Mouse (Mus musculus): ENCODE measurements around the gene Sema6d. TPM values are rescaled to one million over a fixed set of nuclear protein-coding genes. Genes with fewer than 3 reads are reported as not detected.
A peak's percentile ranks its signal among the peaks of the same experiment; 100 is the strongest.

Gene Sema6d
- polyA plus RNA-seq, 1 experiment from 2014 or later = 16.5 TPM

- 0 out of 2 replicates have a peak, but pooled peaks cover 4% of the 10 kb centered on the region for H3K4me1 ChIP-seq (replicated peaks)
- no peak overlapping the region for H3K4me2 ChIP-seq
- no peaks in the 10 kb centered on the region for H3K27me3 ChIP-seq
- H3K4me3 ChIP-seq = no peak overlapping the region
- no peak overlapping the region for H3K9ac ChIP-seq
- WGBS = 68% methylated on average over 2 of the region's 2 CpGs
- no peak for ATAC-seq (replicated peaks; ENCODE audit: insufficient number of reproducible peaks, insufficient read depth, low FRiP score, low read depth)
- no peaks in the 10 kb centered on the region for H3K36me3 ChIP-seq
- H3K9me3 ChIP-seq (replicated peaks) = no peaks in the 10 kb centered on the region
- no peak overlapping the region for H3K27ac ChIP-seq
Observed at GRCm38 (mm10) chr2:124444199-124444598, 354.4 kb downstream of the Sema6d start.

- H3K27me3 ChIP-seq = no peaks in the 10 kb centered on the region
- 65% methylated on average over 2 of the region's 2 CpGs for WGBS
- no peak overlapping the region for H3K4me3 ChIP-seq
- no peak overlapping the region for H3K27ac ChIP-seq
- no peak; the same call in 1 of the 2 replicates for ATAC-seq (replicated peaks; ENCODE audit: insufficient number of reproducible peaks, insufficient read depth, low FRiP score, low read depth)
- H3K36me3 ChIP-seq = no peaks in the 10 kb centered on the region
- no peak overlapping the region for H3K9ac ChIP-seq
- H3K4me1 ChIP-seq (replicated peaks) = peaks cover 9% of the 10 kb centered on the region; the same call in 1 of the 2 replicates
- no peak overlapping the region for H3K4me2 ChIP-seq
- H3K9me3 ChIP-seq (replicated peaks) = no peaks in the 10 kb centered on the region
Observed at GRCm38 (mm10) chr2:124455881-124456280, 366.1 kb downstream of the Sema6d start.

GRCm38 (mm10) chr2:124456999-124457398, 367.2 kb downstream of the Sema6d start:
- WGBS = 88% methylated on average over 4 of the region's 4 CpGs
- no peak overlapping the region for H3K4me3 ChIP-seq
- H3K4me2 ChIP-seq = no peak overlapping the region
- no peaks in the 10 kb centered on the region for H3K27me3 ChIP-seq
- H3K9me3 ChIP-seq (replicated peaks) = no peaks in the 10 kb centered on the region
- peaks cover 19% of the 10 kb centered on the region for H3K4me1 ChIP-seq (replicated peaks)
- ATAC-seq (replicated peaks; ENCODE audit: insufficient number of reproducible peaks, insufficient read depth, low FRiP score, low read depth) = no peak
- no peaks in the 10 kb centered on the region for H3K36me3 ChIP-seq
- H3K27ac ChIP-seq = no peak overlapping the region
- no peak overlapping the region for H3K9ac ChIP-seq

DNA sequence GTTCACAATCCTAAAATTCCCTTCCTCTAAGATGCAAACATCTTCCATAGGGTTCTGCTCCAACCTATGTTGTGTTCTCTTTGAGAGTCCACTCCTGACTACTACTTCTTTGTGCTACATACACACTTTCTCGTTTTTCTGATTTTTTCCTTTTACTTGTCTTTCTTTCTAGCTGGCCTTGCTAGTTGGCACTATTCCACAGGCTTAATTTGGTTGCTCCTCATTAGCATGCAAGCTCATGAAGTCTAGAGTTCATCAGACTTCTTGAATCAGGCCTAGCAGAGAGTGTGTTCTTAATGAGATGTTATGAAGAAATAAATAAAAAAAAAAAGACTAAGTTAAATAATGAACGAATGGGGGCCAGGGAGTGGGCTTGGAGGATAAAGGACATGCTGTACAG, 368.3 kb downstream of the Sema6d start:
- H3K4me3 ChIP-seq = no peak overlapping the region
- H3K4me1 ChIP-seq (replicated peaks) = peaks cover 24% of the 10 kb centered on the region
- no peak overlapping the region for H3K4me2 ChIP-seq
- 85% methylated on average over 2 of the region's 2 CpGs for WGBS
- H3K9ac ChIP-seq = no peak overlapping the region
- H3K27ac ChIP-seq = no peak overlapping the region
- no peaks in the 10 kb centered on the region for H3K27me3 ChIP-seq
- H3K36me3 ChIP-seq = no peaks in the 10 kb centered on the region
- ATAC-seq (replicated peaks; ENCODE audit: insufficient number of reproducible peaks, insufficient read depth, low FRiP score, low read depth) = no peak
- H3K9me3 ChIP-seq (replicated peaks) = no peaks in the 10 kb centered on the region

DNA sequence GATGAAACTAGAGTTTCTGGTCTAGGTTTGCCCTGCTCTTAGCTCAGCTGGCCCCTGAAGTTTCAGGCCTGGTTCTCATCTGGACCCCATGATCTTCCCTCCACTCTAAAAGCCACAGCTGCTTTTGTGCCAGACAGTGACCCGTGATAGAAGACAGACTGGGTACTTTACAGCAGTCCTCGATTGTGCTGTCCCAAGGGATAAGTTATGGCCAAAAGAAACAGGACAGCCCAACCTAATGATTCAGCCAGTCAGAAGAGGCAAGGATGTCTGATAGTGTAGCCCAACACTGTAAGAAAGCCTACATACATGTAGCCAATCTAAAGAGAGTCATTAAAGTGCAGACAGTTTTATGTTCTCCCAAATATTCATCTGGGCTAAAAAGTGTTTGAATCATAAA, 371.2 kb downstream of the Sema6d start:
- peak; percentile 73 for ATAC-seq (replicated peaks; ENCODE audit: insufficient number of reproducible peaks, insufficient read depth, low FRiP score, low read depth)
- Histone ChIP-seq H3K9ac (no peak overlapping the region), H3K27me3 (no peaks in the 10 kb centered on the region), H3K36me3 (no peaks in the 10 kb centered on the region), H3K4me2 (no peak overlapping the region), H3K9me3 (replicated peaks) (no peaks in the 10 kb centered on the region), H3K4me1 (replicated peaks) (peaks cover 30% of the 10 kb centered on the region), H3K4me3 (no peak overlapping the region), H3K27ac (peak overlapping the region; percentile 80)
- 10% methylated on average over 2 of the region's 2 CpGs for WGBS

DNA sequence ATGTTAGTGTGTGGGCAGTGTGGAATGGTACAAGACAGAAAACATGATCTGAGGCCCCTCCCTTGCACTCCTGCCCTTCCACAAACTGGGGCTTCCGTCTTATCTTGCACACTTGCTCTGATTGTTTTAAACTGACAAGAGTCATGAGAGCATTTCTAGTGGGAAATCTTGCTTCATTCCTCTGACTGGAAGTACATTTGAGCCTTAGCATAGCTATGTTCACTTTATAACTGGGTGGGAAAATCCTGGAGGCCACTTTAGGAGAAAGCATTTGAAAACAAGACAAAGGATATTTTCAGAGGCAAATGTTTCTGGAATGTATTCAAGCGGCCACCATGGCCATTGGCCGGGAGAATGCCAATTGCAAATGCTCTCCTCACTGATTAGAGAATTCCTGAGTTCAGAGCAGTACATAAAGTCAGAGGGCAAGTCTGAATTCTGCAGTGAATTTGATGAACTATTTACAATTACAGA, 371.6 kb downstream of the Sema6d start:
- no peaks in the 10 kb centered on the region for H3K36me3 ChIP-seq
- H3K27me3 ChIP-seq = no peaks in the 10 kb centered on the region
- H3K4me3 ChIP-seq = no peak overlapping the region
- 14% methylated on average over 3 of the region's 3 CpGs for WGBS
- peak; percentile 61 for ATAC-seq (replicated peaks; ENCODE audit: insufficient number of reproducible peaks, insufficient read depth, low FRiP score, low read depth)
- H3K4me1 ChIP-seq (replicated peaks) = peaks cover 33% of the 10 kb centered on the region
- no peak overlapping the region for H3K9ac ChIP-seq
- no peak overlapping the region for H3K4me2 ChIP-seq
- peak overlapping the region; percentile 80 for H3K27ac ChIP-seq
- no peaks in the 10 kb centered on the region for H3K9me3 ChIP-seq (replicated peaks)

GRCm38 (mm10) chr2:124465004-124465946, 375.5 kb downstream of the Sema6d start:
- 68% methylated on average over 8 of the region's 8 CpGs for WGBS
- ATAC-seq (replicated peaks; ENCODE audit: insufficient number of reproducible peaks, insufficient read depth, low FRiP score, low read depth) = no peak
- Histone ChIP-seq H3K4me3 (no peak overlapping the region), H3K27me3 (no peaks in the 10 kb centered on the region), H3K4me1 (replicated peaks) (peaks cover 49% of the 10 kb centered on the region), H3K9me3 (replicated peaks) (no peaks in the 10 kb centered on the region), H3K4me2 (no peak overlapping the region), H3K27ac (no peak overlapping the region), H3K36me3 (no peaks in the 10 kb centered on the region), H3K9ac (no peak overlapping the region)

DNA sequence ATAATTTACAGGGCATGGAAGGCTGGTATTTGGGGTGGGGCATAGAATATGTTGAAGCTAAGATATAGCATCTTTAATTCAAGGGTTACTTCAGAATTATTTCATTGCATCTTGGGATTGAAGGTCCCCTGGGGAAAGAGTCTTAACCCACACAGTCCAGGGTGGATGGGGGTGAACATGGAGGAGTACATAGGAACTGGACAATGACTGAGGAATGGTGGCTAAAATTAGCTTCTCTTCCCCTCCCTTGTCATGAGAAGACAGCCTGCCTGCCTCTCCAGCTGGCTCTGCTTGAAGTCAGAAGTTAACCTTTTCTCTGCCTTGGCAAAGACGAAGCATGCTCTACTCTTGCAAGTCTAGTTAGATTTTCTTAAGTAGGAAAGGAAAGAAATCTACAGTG, 377.7 kb downstream of the Sema6d start:
- ATAC-seq (replicated peaks; ENCODE audit: insufficient number of reproducible peaks, insufficient read depth, low FRiP score, low read depth) = peak; percentile 70
- H3K4me1 ChIP-seq (replicated peaks) = peaks cover 33% of the 10 kb centered on the region
- no peaks in the 10 kb centered on the region for H3K27me3 ChIP-seq
- no peak overlapping the region for H3K9ac ChIP-seq
- no peaks in the 10 kb centered on the region for H3K36me3 ChIP-seq
- no peaks in the 10 kb centered on the region for H3K9me3 ChIP-seq (replicated peaks)
- peak overlapping the region; percentile 60 for H3K27ac ChIP-seq
- H3K4me3 ChIP-seq = no peak overlapping the region
- 33% methylated on average over 1 of the region's 1 CpGs for WGBS
- peak overlapping the region; percentile 16; the same call in 1 of the 2 replicates for H3K4me2 ChIP-seq

GRCm38 (mm10) chr2:124470346-124471042, 380.7 kb downstream of the Sema6d start:
- no peaks in the 10 kb centered on the region for H3K27me3 ChIP-seq
- H3K36me3 ChIP-seq = no peaks in the 10 kb centered on the region
- no peak overlapping the region for H3K27ac ChIP-seq
- no peak for ATAC-seq (replicated peaks; ENCODE audit: insufficient number of reproducible peaks, insufficient read depth, low FRiP score, low read depth)
- H3K4me2 ChIP-seq = no peak overlapping the region
- 62% methylated on average over 10 of the region's 10 CpGs for WGBS
- no peak overlapping the region for H3K4me3 ChIP-seq
- no peaks in the 10 kb centered on the region for H3K9me3 ChIP-seq (replicated peaks)
- peaks cover 28% of the 10 kb centered on the region for H3K4me1 ChIP-seq (replicated peaks)
- H3K9ac ChIP-seq = no peak overlapping the region

GRCm38 (mm10) chr2:124472674-124473507, 383.1 kb downstream of the Sema6d start:
- peaks cover 8% of the 10 kb centered on the region; the same call in 1 of the 2 replicates for H3K4me1 ChIP-seq (replicated peaks)
- H3K4me3 ChIP-seq = no peak overlapping the region
- H3K9ac ChIP-seq = no peak overlapping the region
- ATAC-seq (replicated peaks; ENCODE audit: insufficient number of reproducible peaks, insufficient read depth, low FRiP score, low read depth) = no peak
- no peaks in the 10 kb centered on the region for H3K27me3 ChIP-seq
- H3K4me2 ChIP-seq = no peak overlapping the region
- H3K9me3 ChIP-seq (replicated peaks) = no peaks in the 10 kb centered on the region
- 82% methylated on average over 6 of the region's 6 CpGs for WGBS
- H3K27ac ChIP-seq = no peak overlapping the region
- no peaks in the 10 kb centered on the region for H3K36me3 ChIP-seq

- H3K9me3 ChIP-seq (replicated peaks) = no peaks in the 10 kb centered on the region
- H3K9ac ChIP-seq = no peak overlapping the region
- H3K4me2 ChIP-seq = no peak overlapping the region
- no peaks in the 10 kb centered on the region for H3K4me1 ChIP-seq (replicated peaks)
- no peak overlapping the region for H3K4me3 ChIP-seq
- H3K27me3 ChIP-seq = no peaks in the 10 kb centered on the region
- no peak for ATAC-seq (replicated peaks; ENCODE audit: insufficient number of reproducible peaks, insufficient read depth, low FRiP score, low read depth)
- H3K27ac ChIP-seq = no peak overlapping the region
- no peaks in the 10 kb centered on the region for H3K36me3 ChIP-seq
Observed at GRCm38 (mm10) chr2:124477904-124478303, 388.1 kb downstream of the Sema6d start.

Data from heart, embryonic 15.5 days (tissue).